Mouse (Mus musculus) yolk sac, embryonic 10.5 days (tissue): ENCODE results near the gene Jazf1.

Experiments
- DNase-seq: peaks from one replicate; pipeline ENCODE4 v3.0.0-alpha.2; 2017; ENCODE audit warnings: low spot score

Gene Jazf1

DNA sequence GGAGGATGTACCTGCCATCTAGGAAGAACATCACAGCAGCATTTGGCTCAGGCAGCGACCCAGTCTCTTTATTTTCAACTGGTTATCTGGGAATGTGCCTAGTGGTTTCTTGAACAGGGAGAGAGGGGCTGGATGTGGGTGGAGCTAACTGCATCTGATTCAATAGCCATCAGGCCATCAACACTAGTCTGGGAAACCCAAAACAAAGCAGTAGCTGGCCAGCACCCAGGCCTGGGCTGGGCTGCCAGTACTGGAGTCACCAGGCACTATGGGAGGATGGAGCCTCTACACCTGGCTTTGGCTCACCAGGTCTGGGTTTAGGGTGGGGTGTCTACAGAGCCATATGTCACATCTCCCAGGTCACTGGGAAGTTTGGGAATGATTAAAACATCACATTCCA is 271.7 kb downstream of the Jazf1 start:
- DNase-seq: no peak

DNA sequence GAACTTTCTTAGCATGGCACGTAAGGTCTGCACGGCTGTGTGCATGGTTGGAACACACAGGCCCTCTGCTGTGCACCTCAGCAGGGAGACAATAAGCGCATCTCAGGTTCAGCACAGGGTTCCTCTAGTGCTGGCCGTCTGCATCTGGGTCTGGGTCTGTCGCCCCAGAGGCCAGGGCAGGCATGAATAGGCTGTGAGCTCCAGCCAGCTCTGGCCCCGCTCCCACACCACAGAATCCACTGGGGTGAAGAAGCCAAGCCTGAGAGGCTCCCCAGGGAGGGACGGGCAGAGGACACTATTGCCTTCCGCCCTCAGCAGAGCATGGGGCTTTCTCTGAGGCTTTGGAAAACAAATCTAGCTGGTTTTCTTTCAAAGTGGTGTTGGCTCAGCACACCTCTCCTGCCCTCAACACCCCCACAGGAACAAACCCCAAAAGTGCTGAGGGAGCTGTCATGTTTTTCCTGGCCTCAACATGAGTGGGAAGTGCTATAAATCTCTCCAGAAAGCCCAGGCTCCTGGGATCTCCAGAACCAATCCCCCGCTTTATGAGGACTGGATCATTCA is 272.3 kb downstream of the Jazf1 start:
- peak; percentile 4 for DNase-seq

DNA sequence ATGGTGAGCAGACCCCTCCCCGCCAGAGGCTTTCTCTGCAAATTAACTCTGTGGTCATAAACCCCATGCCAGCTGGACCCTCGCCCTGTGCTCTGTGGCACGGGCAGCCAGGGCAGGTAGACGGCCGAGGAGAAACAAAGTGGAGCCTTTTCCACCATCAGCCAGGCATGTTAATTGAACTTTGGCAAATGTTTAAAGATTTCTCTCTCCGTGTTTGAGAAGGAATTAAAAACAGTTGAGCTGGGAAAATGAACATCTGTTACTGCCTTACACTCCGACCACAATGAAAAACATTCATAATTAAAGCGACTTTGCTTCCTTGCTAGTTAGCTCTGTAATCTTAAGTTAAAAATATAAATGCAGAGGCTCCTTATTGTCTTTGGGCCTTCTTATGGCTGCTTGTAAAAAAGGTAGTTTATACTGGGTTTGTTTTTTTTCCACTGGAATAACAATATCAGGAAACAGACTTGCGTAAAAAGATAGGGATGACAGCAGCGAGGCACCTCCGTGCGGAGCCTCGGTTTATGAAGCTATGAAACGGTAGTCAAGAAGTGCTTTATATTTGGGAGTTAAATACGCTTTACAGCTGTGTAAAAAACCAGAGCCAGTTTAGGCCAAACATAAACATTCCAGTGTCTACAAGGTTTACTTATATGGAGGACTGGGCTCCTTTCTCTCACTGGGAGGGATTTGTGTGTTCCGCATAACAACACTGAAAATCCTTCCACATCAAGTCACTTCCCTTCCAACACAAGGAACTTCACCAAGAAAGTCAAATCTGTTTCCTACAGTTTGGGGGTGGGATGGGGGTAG is 273.2 kb downstream of the Jazf1 start:
- peak; percentile 26 for DNase-seq

DNA sequence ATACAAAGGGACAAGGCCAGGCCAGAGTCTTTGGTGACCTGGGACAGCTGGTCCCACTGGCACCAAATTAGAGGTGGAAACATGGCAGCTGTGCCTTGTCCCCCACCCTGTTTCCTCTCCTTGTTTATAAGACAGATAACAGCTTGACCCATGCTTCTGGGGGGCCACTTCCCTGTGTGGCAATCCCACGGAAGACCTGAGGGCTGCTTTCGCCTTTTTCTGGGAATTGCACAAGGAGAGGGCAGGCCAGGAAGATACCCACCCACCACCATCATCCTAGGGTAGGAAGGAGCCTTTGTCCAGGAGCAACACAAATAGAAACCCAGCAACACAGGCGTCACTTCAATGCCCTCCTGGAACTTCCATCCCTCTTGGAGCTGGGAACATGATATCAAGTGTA is 276.0 kb downstream of the Jazf1 start:
- no peak for DNase-seq

DNA sequence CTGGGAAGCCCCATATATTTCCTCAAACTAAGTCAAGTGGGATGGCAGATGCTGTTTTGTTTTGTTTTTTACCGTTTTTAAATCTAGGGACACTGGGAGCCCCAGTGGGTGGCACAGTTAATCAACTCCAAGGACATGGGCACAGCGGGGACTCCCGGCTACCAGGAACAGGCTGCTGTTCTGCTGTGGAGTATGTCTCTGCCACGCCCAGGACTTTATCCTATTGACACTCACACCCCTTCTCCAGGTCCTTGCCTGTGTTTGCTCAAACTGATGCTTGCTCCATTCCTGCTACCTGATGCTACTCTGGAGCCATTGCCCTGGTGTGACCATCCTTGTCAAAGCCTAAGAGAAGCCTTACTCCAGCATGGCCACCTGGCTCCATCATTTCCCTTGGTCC is 277.6 kb downstream of the Jazf1 start:
- no peak for DNase-seq

DNA sequence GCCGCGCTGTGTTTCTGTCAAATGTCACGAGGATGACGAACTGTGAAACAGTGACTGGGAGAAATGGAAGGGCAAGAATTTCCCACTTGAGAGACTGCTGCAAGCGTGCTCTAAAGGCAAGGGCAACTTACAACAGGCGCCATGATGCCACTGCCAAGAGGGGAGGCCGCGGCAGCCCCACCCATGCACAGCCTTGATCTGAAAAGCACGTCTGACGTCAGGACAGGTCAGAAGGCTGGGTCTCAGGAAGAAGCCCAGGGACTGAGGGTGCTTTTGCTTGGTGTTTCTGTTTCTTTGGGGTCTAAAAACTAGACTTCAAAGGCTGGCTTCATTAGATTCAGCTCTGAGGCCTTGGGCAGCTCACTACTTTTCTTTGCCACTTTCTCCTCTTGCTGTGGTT is 278.1 kb downstream of the Jazf1 start:
- DNase-seq: no peak

DNA sequence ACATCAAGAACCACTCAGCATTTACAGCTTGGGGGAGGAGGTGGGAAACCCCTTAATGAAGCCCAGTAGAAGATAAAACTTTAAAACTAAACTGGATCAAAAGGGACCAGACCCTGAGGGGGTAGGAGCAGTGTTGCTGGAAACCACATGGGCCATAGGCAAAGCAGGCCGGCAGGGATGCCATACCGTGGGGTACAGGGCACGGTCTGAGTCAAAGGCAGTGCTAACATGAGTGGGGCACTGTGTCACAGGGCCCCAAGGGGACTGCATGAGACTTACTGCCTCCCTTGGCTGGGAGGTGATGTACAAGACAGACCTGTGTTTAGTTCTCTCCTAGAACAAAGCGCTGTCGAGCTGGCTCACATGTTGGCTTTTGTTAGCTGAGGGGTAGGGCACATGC is 288.9 kb downstream of the Jazf1 start:
- no peak for DNase-seq

DNA sequence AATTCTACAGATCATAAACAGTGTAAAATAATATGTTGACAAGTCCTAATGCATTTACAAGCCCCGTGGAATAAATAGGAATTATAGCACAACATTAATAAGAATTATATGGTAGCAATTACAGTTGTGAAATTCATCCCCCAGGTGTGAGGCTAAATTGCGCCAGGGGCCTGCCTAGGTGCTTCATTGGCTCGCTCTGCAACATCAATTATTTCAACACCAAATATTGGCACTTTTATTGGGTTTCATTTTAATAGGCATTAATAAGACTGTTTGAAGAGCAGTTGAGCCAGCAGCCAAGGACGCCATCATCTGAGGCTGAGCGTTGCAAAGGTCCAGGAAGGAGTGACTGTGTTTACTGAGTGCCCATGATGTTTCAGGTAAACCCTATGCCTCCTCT is 289.9 kb downstream of the Jazf1 start:
- DNase-seq: no peak

DNA sequence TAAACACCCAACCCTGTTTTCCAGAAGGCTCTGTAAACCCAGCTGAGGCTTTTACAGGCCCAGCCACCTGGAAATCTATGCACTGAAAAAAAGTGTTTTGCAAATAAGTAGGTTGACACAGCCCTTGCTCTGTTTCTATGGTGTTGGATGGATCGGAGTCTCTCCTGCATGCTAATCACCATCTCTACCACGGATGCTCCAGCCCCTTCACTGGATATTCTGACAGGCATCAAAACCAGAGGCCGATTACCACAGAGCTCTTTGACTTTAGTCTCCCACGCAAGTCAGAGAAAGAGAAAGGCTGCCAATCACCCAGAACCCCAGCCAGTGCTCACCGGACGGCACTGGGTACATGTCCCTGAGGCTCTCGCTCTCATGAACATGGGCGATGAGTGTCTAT is 291.4 kb downstream of the Jazf1 start:
- DNase-seq: no peak

DNA sequence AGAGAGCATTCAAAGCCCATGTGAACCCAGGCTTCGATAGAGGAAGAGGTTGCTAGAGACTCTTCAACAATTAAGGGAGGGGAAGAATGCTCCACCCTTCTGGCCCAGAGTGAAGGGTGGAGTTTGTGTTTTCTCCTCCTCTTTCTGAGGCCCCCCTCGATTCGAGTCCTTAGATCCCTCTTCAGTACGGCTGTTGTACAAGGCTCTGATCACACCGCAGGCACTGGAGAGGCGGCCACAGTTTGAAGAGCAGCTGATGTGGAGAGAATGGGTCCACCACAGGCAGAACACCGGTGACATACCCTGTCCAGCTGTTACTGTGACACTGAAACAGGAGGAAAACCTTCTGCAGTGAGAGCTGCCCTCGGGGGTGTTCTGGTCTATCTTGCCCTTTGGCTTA is 292.5 kb downstream of the Jazf1 start:
- DNase-seq: no peak

DNA sequence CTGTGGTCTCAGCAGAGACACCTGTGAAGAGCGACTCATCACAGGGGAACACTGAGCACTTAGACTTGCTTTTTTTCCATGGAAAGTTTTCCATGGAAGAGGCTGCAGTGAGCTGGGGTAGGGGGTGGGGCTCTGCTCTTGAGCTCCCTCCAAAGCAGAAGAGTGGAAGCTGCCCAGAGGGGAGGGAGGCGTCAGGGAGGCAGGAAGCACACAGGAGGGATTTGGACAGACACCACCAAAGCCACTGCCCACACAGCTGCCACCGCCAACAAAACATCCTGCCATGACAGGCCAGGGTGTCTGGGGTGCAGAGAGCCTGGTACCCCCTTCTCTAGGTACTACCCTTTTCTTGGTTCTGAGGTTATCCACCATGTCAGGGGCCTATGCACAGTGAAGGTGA is 293.1 kb downstream of the Jazf1 start:
- no peak for DNase-seq

DNA sequence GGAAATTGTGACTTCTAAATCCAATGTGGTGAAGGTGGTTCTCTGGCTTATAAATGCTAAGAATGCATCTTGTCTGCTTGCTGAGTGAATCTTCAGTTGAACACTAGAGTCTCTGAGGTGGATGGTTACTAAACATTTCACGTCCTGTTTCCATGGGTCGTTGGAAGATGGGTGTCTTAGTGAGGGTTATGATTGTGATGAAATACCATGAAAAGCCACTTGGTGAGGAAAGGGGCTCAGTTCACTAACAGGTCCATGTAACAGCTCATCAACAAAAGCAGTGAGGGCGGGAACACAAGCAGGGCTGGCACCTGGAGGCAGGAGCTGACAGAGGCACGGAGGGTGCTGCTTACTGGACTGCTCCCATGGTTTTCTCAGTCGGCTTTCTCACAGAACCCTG is 295.3 kb downstream of the Jazf1 start:
- no peak for DNase-seq

DNA sequence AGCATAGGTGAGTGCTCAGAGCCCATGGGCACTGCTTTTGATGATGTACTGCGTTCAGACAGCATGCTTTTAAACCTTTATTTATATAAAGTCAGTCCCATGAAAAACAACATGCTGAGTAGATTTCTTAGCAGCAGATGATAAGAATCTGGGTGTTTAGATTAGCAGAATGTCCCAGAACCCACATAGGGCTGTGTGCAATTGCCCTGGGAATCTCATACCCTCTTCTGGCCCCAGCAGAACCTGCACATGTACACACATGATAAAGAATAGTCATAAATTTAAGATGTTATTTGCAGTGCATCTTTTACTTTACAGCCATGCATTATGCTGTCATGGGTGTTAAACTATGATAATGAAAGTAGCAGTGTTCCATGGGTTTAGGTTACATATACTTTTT is 297.6 kb downstream of the Jazf1 start:
- DNase-seq: no peak

DNA sequence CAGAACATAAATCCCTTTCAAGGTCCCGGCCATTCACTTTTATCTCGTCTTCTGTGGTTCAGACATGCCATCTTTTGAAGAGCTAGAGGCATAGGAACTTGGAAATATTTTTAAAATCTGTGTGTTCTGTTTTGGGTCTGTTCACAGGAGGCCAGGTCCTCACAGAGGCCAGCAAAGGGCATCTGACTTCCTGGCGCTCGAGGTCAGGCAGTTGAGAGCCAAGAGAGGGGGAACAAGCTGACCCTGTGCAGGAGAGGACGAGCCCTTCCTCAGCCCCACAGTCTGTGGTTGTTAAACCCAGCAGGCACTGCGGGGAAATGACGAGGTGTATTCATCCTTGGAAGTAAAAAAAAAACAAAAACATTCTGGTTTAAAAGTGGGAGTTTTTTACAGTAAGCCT is 303.2 kb downstream of the Jazf1 start:
- DNase-seq: no peak

DNA sequence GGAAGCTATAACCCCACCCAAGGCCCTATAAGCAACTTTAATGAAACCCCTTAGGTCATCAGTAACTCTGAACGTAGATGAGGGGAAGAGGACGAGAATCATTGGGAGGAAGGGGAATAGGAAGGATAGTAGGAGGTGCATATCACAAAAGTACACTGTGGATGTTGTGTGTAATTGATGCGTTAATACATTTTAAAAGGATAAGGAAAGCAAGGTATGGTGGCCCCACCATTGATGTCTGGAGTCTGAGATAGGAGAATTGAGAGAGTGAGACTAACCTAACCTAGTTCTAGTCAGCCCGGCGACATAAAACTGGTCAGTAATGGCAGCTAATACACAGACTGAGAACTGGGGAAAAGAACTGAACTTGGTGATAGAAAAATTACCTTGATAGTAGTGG is 315.6 kb downstream of the Jazf1 start:
- DNase-seq: no peak

DNA sequence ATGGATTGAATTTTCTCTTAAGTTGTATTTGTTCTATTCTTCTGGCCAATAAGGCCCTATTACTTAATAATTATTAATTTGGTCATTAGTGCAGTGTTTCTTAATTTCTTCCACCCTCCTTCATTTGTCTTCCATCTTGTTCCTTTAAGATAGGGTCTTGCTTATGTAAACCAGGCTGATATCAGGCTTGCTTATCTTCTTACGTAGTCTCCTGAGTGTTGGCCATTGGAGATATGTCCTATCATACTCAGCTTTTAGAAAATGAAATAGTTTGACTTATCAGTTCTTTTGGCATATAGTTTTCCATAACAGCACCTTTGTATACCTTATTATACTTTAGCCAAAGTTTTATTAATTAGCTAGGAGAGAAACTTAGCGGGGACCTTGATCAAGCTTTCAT is 333.8 kb downstream of the Jazf1 start:
- no peak for DNase-seq

DNA sequence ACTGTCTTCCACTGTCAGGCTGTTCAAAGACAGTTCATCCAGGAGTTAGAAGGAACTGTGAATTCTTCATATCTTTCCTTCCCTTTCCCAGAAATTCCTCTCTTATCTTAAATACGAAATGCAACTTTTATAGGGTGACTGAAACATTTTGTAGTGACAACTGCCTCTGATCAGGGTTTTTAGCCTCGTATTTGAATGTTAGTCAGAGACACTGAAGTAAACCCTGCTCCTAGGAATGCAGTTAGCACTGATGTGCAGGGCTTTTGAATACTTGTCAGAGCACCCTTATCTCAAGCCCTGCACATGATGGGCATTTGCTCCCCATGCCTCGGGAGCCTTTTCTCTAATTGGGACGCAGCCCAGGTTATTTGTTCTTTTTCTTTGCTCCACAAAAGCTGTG is 338.1 kb downstream of the Jazf1 start:
- DNase-seq: no peak

DNA sequence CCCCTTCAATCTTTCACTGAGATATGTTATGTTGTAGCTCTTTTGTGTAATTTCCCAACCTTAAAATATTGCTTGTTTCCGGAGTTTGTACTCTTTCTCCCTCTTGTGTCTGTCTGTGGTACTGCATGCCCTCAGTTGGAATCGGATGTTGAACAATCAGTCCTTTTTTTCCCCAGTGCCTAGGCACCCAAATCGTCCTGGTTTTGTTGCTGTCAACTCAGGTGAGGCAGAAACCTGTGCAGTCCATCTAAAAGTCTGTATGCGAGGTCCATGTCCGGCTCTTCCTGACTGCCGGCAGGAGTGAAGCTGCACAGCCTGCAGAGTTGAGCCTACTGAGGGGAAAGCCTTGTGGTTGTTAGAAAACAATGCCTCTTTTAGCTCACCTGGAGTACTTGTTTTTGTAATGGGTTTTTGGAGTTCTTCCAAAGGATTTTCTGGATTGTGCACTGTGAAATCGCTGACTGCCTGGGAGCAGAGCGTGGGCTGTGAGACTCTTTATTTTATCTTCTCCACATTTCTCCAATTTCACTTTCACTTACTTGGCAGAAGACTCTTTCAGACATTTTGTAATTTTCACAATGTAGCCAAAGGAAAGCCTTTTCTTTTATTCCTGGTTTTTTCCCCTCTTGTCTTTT is 343.5 kb downstream of the Jazf1 start:
- DNase-seq: peak; percentile 30
